In genomic region chr13:81449630-81450029, GRCm38 (mm10) we compare ENCODE assay signal across 22 mouse cellular contexts.
"Had no signal": no experiment of that assay in that cellular context is flagged by ENCODE, and none has a peak within 500 bp of the region (broad histone marks: within the 10 kb centered on the region; RNA-seq: fewer than 3 reads in every experiment).

No protein-coding gene starts in this region.

- H3K36me3 ChIP-seq: limb, embryonic 10.5 days; limb, embryonic 13.5 days; liver, embryonic 12.5 days; liver, embryonic 15.5 days; lung, embryonic 15.5 days had no signal

- ATAC-seq: liver, embryonic 12.5 days had no signal

- H3K4me2 ChIP-seq: limb, embryonic 13.5 days; liver, embryonic 12.5 days; liver, embryonic 15.5 days; lung, embryonic 15.5 days had no signal

- H3K27ac ChIP-seq: kidney, postnatal 0 days; layer of hippocampus, adult 2 months; limb, embryonic 10.5 days; limb, embryonic 13.5 days; liver, embryonic 12.5 days; liver, embryonic 15.5 days; lung, embryonic 15.5 days; midbrain, embryonic 10.5 days had no signal

- H3K4me3 ChIP-seq: layer of hippocampus, adult 2 months; limb, embryonic 10.5 days; limb, embryonic 13.5 days; liver, embryonic 12.5 days; liver, embryonic 15.5 days; lung, embryonic 15.5 days; megakaryocyte, embryonic 14.5 days; midbrain, embryonic 10.5 days had no signal

- H3K9ac ChIP-seq: limb, embryonic 13.5 days; liver, embryonic 12.5 days; liver, embryonic 15.5 days; lung, embryonic 15.5 days had no signal

- H3K27me3 ChIP-seq: limb, embryonic 13.5 days; liver, embryonic 12.5 days; liver, embryonic 15.5 days; lung, embryonic 15.5 days; megakaryocyte, embryonic 14.5 days had no signal

- H3K9me3 ChIP-seq: limb, embryonic 10.5 days; limb, embryonic 13.5 days; liver, embryonic 12.5 days; liver, embryonic 15.5 days; lung, embryonic 15.5 days; midbrain, embryonic 10.5 days had no signal

- DNase-seq: kidney, adult 2 months; kidney, postnatal 25 days; layer of hippocampus, adult 9-11 months; liver; lung, adult 18-20 months; lung, postnatal 10 days; lung, postnatal 36 days; midbrain, embryonic 14.5 days; retina, postnatal 1 day; right cerebral cortex, postnatal 25 days; thymus, adult 18-20 months; thymus, postnatal 14 days; thymus, postnatal 4 days had no signal

- H3K4me1 ChIP-seq: limb, embryonic 10.5 days; limb, embryonic 13.5 days; liver, embryonic 12.5 days; liver, embryonic 15.5 days; lung, embryonic 15.5 days; megakaryocyte, embryonic 14.5 days; midbrain, embryonic 10.5 days had no signal
